Mouse (Mus musculus): ENCODE measurements around the gene Gigyf2.

GRCm38 (mm10) chr1:87486386-87486785 lies 159.6 kb downstream of the Gigyf2 start:
- TF ChIP-seq CTCF (IDR thresholded peaks at IDR 0.05; ENCODE audit: low read depth, low read length) (no peak), GATA1 (IDR thresholded peaks at IDR 0.05; ENCODE audit: borderline replicate concordance, low read length) (no peak), TAL1 (conservative IDR thresholded peaks at IDR 0.05; ENCODE audit: low read depth, low read length) (no peak), POLR2AphosphoS5 (IDR thresholded peaks at IDR 0.05; ENCODE audit: insufficient replicate concordance, low read depth, low read length) (no peak), GATA2 (IDR thresholded peaks at IDR 0.05; ENCODE audit: borderline replicate concordance, low read depth, low read length) (no peak)
